ENCODE assay signal across 9 mouse cellular contexts in genomic region chr9:43972290-43972689, GRCm38 (mm10).
DNase-seq lines count a peak whose midpoint lies in the region; ATAC-seq and TF ChIP-seq lines count a peak whose summit lies in the region.
"Had no signal": no experiment of that assay in that cellular context is flagged by ENCODE, and none has a peak within 500 bp of the region (broad histone marks: within the 10 kb centered on the region; RNA-seq: fewer than 3 reads in every experiment).

No protein-coding gene starts in this region.

- DNase-seq in CD4-positive, CD25-positive, alpha-beta regulatory T cell, adult 2 months (ENCODE audit: low read depth, low spot score): peak; percentile 81
- peak; percentile 60 for DNase-seq in thymus, adult 2 months
- DNase-seq in thymus, adult 18-20 months: no peak
- DNase-seq in embryo, embryonic 10.5 days (ENCODE audit: low spot score): peak; percentile 86
- peak; percentile 64 for DNase-seq in kidney, postnatal 0 days (ENCODE audit: low spot score)
- peak in 1 of 3 experiments; percentile 11 for DNase-seq in liver, embryonic 14.5 days (ENCODE audit: low read depth in 3 of 3, low spot score in 3 of 3)
- DNase-seq in skeletal muscle tissue, adult 2 months (ENCODE audit: low read depth, low spot score): peak; percentile 43

- no peak overlapping the region for H3K4me3 ChIP-seq in thymus, adult 2 months (ENCODE audit: control insufficient read depth, insufficient read depth, low read length)
- no peak overlapping the region for H3K4me3 ChIP-seq in kidney, postnatal 0 days (replicated peaks; ENCODE audit: low read depth, low read length)
- no peak overlapping the region for H3K4me3 ChIP-seq in liver, embryonic 14.5 days (ENCODE audit: insufficient read depth in 1 of 2, low read depth in 2 of 2, low read length in 2 of 2)
- H3K4me3 ChIP-seq: limb, embryonic 12.5 days had no signal

- TF ChIP-seq CTCF in thymus, adult 2 months (IDR thresholded peaks at IDR 0.05; ENCODE audit: borderline replicate concordance, control insufficient read depth, extremely low read depth, insufficient read depth, low read length, poor library complexity): no peak
- peak; percentile 93 for TF ChIP-seq CTCF in kidney, postnatal 0 days (IDR thresholded peaks at IDR 0.05; ENCODE audit: low read depth)
- peak; percentile 86 for TF ChIP-seq CTCF in liver, embryonic 14.5 days (IDR thresholded peaks at IDR 0.05; ENCODE audit: low read depth)

- no peaks in the 10 kb centered on the region for H3K36me3 ChIP-seq in thymus, adult 2 months (ENCODE audit: control insufficient read depth, insufficient read depth, low read length)
- no peaks in the 10 kb centered on the region for H3K36me3 ChIP-seq in kidney, postnatal 0 days (ENCODE audit: insufficient read depth, low read length)
- H3K36me3 ChIP-seq in liver, embryonic 14.5 days (replicated peaks; ENCODE audit: control insufficient read depth, insufficient read depth, low read depth): no peaks in the 10 kb centered on the region
- H3K36me3 ChIP-seq: limb, embryonic 12.5 days had no signal

- H3K9me3 ChIP-seq in kidney, postnatal 0 days (replicated peaks; ENCODE audit: low read length): no peaks in the 10 kb centered on the region
- H3K9me3 ChIP-seq in liver, embryonic 14.5 days (ENCODE audit: control insufficient read depth, low read length): no peaks in the 10 kb centered on the region
- H3K9me3 ChIP-seq: limb, embryonic 12.5 days had no signal

- no peak for ATAC-seq in CD4-positive, CD25-positive, alpha-beta regulatory T cell, adult 4 months
- no peak for ATAC-seq in kidney, postnatal 0 days (replicated peaks; ENCODE audit: low FRiP score, low read depth)
- no peak for ATAC-seq in liver, embryonic 14.5 days (ENCODE audit: insufficient read depth)

- no peak overlapping the region for H3K4me2 ChIP-seq in kidney, postnatal 0 days (ENCODE audit: low read length)
- H3K4me2 ChIP-seq in liver, embryonic 14.5 days (ENCODE audit: low read depth): no peak overlapping the region
- H3K4me2 ChIP-seq: limb, embryonic 12.5 days had no signal

- H3K27me3 ChIP-seq in thymus, adult 2 months (ENCODE audit: control insufficient read depth, insufficient read depth, low read length): no peaks in the 10 kb centered on the region
- H3K27me3 ChIP-seq in kidney, postnatal 0 days (ENCODE audit: insufficient read depth, low read length): no peaks in the 10 kb centered on the region
- no peaks in the 10 kb centered on the region for H3K27me3 ChIP-seq in liver, embryonic 14.5 days (ENCODE audit: control insufficient read depth, insufficient read depth, low read length)
- H3K27me3 ChIP-seq: limb, embryonic 12.5 days had no signal

- TF ChIP-seq EP300 in liver, embryonic 14.5 days (IDR thresholded peaks at IDR 0.05; ENCODE audit: low read depth): no peak

- peaks cover 21% of the 10 kb centered on the region for H3K4me1 ChIP-seq in thymus, adult 2 months (replicated peaks; ENCODE audit: control insufficient read depth, insufficient read depth, low read length)
- no peaks in the 10 kb centered on the region for H3K4me1 ChIP-seq in kidney, postnatal 0 days (replicated peaks; ENCODE audit: insufficient read depth, low read length)
- H3K4me1 ChIP-seq in liver, embryonic 14.5 days (replicated peaks; ENCODE audit: control insufficient read depth in 2 of 2, insufficient read depth in 2 of 2, low read length in 1 of 2): no peaks in the 10 kb centered on the region
- H3K4me1 ChIP-seq: limb, embryonic 12.5 days had no signal

- H3K27ac ChIP-seq in thymus, adult 2 months (ENCODE audit: control insufficient read depth, insufficient read depth, low read length): no peak overlapping the region
- H3K27ac ChIP-seq in kidney, postnatal 0 days: no peak overlapping the region
- no peak overlapping the region for H3K27ac ChIP-seq in liver, embryonic 14.5 days
- H3K27ac ChIP-seq: limb, embryonic 12.5 days had no signal

- 11% methylated on average over 3 of the region's 3 CpGs for WGBS in thymus, adult 2 months
- 14% methylated on average over 3 of the region's 3 CpGs for WGBS in kidney, postnatal 0 days
- WGBS in liver, embryonic 14.5 days (ENCODE audit: insufficient replicate concordance): 6% methylated on average over 3 of the region's 3 CpGs

- TF ChIP-seq POLR2A in thymus, adult 2 months (IDR thresholded peaks at IDR 0.05; ENCODE audit: control insufficient read depth, extremely low read depth, insufficient read depth, low read length, poor library complexity): no peak

- no peak overlapping the region for H3K9ac ChIP-seq in kidney, postnatal 0 days (ENCODE audit: low read depth, low read length)
- no peak overlapping the region for H3K9ac ChIP-seq in liver, embryonic 14.5 days (replicated peaks)
- H3K9ac ChIP-seq: limb, embryonic 12.5 days had no signal

Comparison
In these comparisons a context has a peak if more than half of its experiments do, and no peak if none do; other contexts are left out.
1. DNase-seq: peak in CD4-positive, CD25-positive, alpha-beta regulatory T cell, adult 2 months (single experiment), thymus, adult 2 months (single experiment), embryo, embryonic 10.5 days (single experiment), kidney, postnatal 0 days (single experiment) and skeletal muscle tissue, adult 2 months (single experiment); none in thymus, adult 18-20 months (0 of 2).